Mouse (Mus musculus) thymus, adult 2 months (tissue): ENCODE data around the gene Fgfr2. TPM values are rescaled to one million over a fixed set of nuclear protein-coding genes. Genes with fewer than 3 reads are reported as not detected.

Experiments
- DNase-seq: peaks from one replicate; pipeline ENCODE4 v3.0.0; 2021
- H3K27ac ChIP-seq: fragments of 200-500 bp; 2 replicates; pipeline ENCODE4 v1.5.1; 2012; ENCODE audit warnings: low read length, control low read depth; ENCODE audit not compliant: control insufficient read depth, insufficient read depth
- H3K27me3 ChIP-seq: fragments of 200-500 bp; 2 replicates; pipeline ENCODE4 v1.6.1; 2012; ENCODE audit warnings: mild to moderate bottlenecking, low read length, moderate library complexity, mixed read lengths; ENCODE audit not compliant: control insufficient read depth, insufficient read depth
- H3K36me3 ChIP-seq: fragments of 200-500 bp; 2 replicates; pipeline ENCODE4 v1.6.1; 2012; ENCODE audit warnings: mild to moderate bottlenecking, low read length, moderate library complexity; ENCODE audit not compliant: control insufficient read depth, insufficient read depth
- H3K4me1 ChIP-seq: fragments of 200-500 bp; replicated peaks from 2 replicates; pipeline ENCODE4 v1.6.1; 2012; ENCODE audit warnings: low read length; ENCODE audit not compliant: control insufficient read depth, insufficient read depth
- H3K4me3 ChIP-seq: fragments of 200-500 bp; 2 replicates; pipeline ENCODE4 v1.5.1; 2012; ENCODE audit warnings: mild to moderate bottlenecking, low read length, control low read depth, moderate library complexity; ENCODE audit not compliant: control insufficient read depth, insufficient read depth
- CTCF ChIP-seq: fragments of 200-500 bp; IDR thresholded peaks from 2 replicates; pipeline ENCODE4 v1.5.1; 2012; ENCODE audit warnings: mild to moderate bottlenecking, control low read depth, low read length, moderate library complexity, borderline replicate concordance; ENCODE audit not compliant: control insufficient read depth, poor library complexity, insufficient read depth; ENCODE audit errors: extremely low read depth
- POLR2A ChIP-seq: fragments of 200-500 bp; IDR thresholded peaks from 2 replicates; pipeline ENCODE4 v1.6.1; 2012; ENCODE audit warnings: mild to moderate bottlenecking, low read length, control low read depth, moderate library complexity; ENCODE audit not compliant: control insufficient read depth, poor library complexity, insufficient read depth; ENCODE audit errors: extremely low read depth
- WGBS: fragments of 180-500 bp; shearing (Covaris S2); methylation state at CpG from one replicate; pipeline ENCODE4 v1.1.7; 2018; 5-methylcytosine and 5-hydroxymethylcytosine counted together
- polyA plus RNA-seq: library from polyadenylated mRNA; depleted of rRNA; stranded (reverse); fragments of >200 nt; gene quantifications from 2 replicates; pipeline ENCODE4 v1.2.3, GENCODE M21; 2012

Gene Fgfr2
- polyA plus RNA-seq, 1 experiment: 12.1 TPM

- H3K27ac ChIP-seq: no peak overlapping the region
- peaks cover 16% of the 10 kb centered on the region for H3K36me3 ChIP-seq
- H3K27me3 ChIP-seq: no peaks in the 10 kb centered on the region
- no peak overlapping the region for H3K4me3 ChIP-seq
- no peak for DNase-seq
- H3K4me1 ChIP-seq: no peaks in the 10 kb centered on the region
- no peak for TF ChIP-seq CTCF
- no peak for TF ChIP-seq POLR2A
These were observed 299.3 kb downstream of the Fgfr2 start for GRCm38 (mm10) chr7:132823832-132824231.

GRCm38 (mm10) chr7:132820692-132821091 is 302.5 kb downstream of the Fgfr2 start:
- Histone ChIP-seq H3K27me3 (no peaks in the 10 kb centered on the region), H3K4me3 (no peak overlapping the region), H3K36me3 (peaks cover 6% of the 10 kb centered on the region), H3K27ac (no peak overlapping the region), H3K4me1 (no peaks in the 10 kb centered on the region)
- 86% methylated on average over 3 of the region's 3 CpGs for WGBS
- no peak for TF ChIP-seq POLR2A
- TF ChIP-seq CTCF: no peak
- DNase-seq: no peak

GRCm38 (mm10) chr7:132817056-132817455 is 306.1 kb downstream of the Fgfr2 start:
- no peaks in the 10 kb centered on the region; the same call in 1 of the 2 replicates for H3K4me1 ChIP-seq
- H3K4me3 ChIP-seq: no peak overlapping the region
- no peak for DNase-seq
- no peaks in the 10 kb centered on the region for H3K27me3 ChIP-seq
- no peak overlapping the region for H3K27ac ChIP-seq
- 95% methylated on average over 6 of the region's 6 CpGs for WGBS
- no peaks in the 10 kb centered on the region for H3K36me3 ChIP-seq
- TF ChIP-seq CTCF (no peak), POLR2A (no peak)

GRCm38 (mm10) chr7:132816528-132816927 is 306.6 kb downstream of the Fgfr2 start:
- Histone ChIP-seq H3K27me3 (no peaks in the 10 kb centered on the region), H3K36me3 (no peaks in the 10 kb centered on the region), H3K4me1 (no peaks in the 10 kb centered on the region; the same call in 1 of the 2 replicates), H3K27ac (no peak overlapping the region), H3K4me3 (no peak overlapping the region)
- TF ChIP-seq POLR2A (no peak), CTCF (no peak)
- WGBS: 97% methylated on average over 2 of the region's 2 CpGs
- DNase-seq: no peak

- DNase-seq: no peak
- H3K4me1 ChIP-seq: peaks cover 4% of the 10 kb centered on the region
- no peaks in the 10 kb centered on the region for H3K27me3 ChIP-seq
- WGBS: 95% methylated on average over 5 of the region's 5 CpGs
- H3K27ac ChIP-seq: no peak overlapping the region
- H3K4me3 ChIP-seq: no peak overlapping the region
- no peaks in the 10 kb centered on the region for H3K36me3 ChIP-seq
- TF ChIP-seq CTCF (no peak), POLR2A (no peak)
These were observed 308.1 kb downstream of the Fgfr2 start for GRCm38 (mm10) chr7:132815081-132815480.

GRCm38 (mm10) chr7:132814089-132814450 is 309.1 kb downstream of the Fgfr2 start:
- 6% methylated on average over 7 of the region's 7 CpGs for WGBS
- Histone ChIP-seq H3K4me3 (peak overlapping the region; percentile 89), H3K4me1 (peaks cover 12% of the 10 kb centered on the region), H3K36me3 (no peaks in the 10 kb centered on the region), H3K27me3 (no peaks in the 10 kb centered on the region), H3K27ac (no peak overlapping the region)
- no peak for TF ChIP-seq POLR2A
- TF ChIP-seq CTCF: no peak
- no peak for DNase-seq
